Mouse (Mus musculus) myocyte (in vitro differentiated cells): ENCODE data around the gene Nubp1. TPM values are rescaled to one million over a fixed set of nuclear protein-coding genes. Genes with fewer than 3 reads are reported as not detected.

Experiments used
- H3K27me3 ChIP-seq: one replicate; pipeline ENCODE4 v1.6.1; 2011; ENCODE audit not compliant: control insufficient read depth, insufficient read depth, insufficient read length
- H3K36me3 ChIP-seq: one replicate; pipeline ENCODE4 v1.6.1; 2011; ENCODE audit not compliant: control insufficient read depth, insufficient read depth
- H3K4me2 ChIP-seq: one replicate; pipeline ENCODE4 v1.6.1; 2011; ENCODE audit warnings: low read depth, control low read depth
- H3K4me3 ChIP-seq: one replicate; pipeline ENCODE4 v1.5.1; 2011; ENCODE audit warnings: mild to moderate bottlenecking, control low read depth, moderate library complexity
- H3K79me2 ChIP-seq: one replicate; pipeline ENCODE4 v1.6.1; 2011; ENCODE audit not compliant: control insufficient read depth, insufficient read depth
- H3ac ChIP-seq: one replicate; pipeline ENCODE4 v1.6.1; 2011; ENCODE audit not compliant: control insufficient read depth, insufficient read length
- CEBPB ChIP-seq: IDR thresholded peaks from 2 replicates; pipeline ENCODE4 v1.6.1; 2011; ENCODE audit warnings: mild to moderate bottlenecking, moderate library complexity; ENCODE audit not compliant: poor library complexity, insufficient read depth, severe bottlenecking
- E2F4 ChIP-seq: IDR thresholded peaks from one replicate; pipeline ENCODE4 v1.6.1; 2011; ENCODE audit warnings: mild to moderate bottlenecking, control low read depth, moderate library complexity; ENCODE audit not compliant: insufficient read depth
- MAX ChIP-seq: IDR thresholded peaks from one replicate; pipeline ENCODE4 v1.6.1; 2011; ENCODE audit warnings: low read depth, mild to moderate bottlenecking, control low read depth
- MYOD1 ChIP-seq, 3 experiments: IDR thresholded peaks; one replicate each; pipeline ENCODE4 v1.6.1; 2011; ENCODE audit warnings: control low read depth in 2 of 3, low read depth in 2 of 3, mild to moderate bottlenecking in 2 of 3, moderate library complexity in 1 of 3; ENCODE audit not compliant: insufficient read length in 2 of 3, control insufficient read depth in 1 of 3
- MYOG ChIP-seq, 3 experiments: IDR thresholded peaks; one replicate each; pipeline ENCODE4 v1.6.1; 2011; ENCODE audit warnings: control low read depth in 2 of 3, low read depth in 2 of 3, mild to moderate bottlenecking in 2 of 3; ENCODE audit not compliant: insufficient read length in 2 of 3, control insufficient read depth in 1 of 3, insufficient read depth in 1 of 3
- POLR2A ChIP-seq: IDR thresholded peaks from one replicate; pipeline ENCODE4 v1.6.1; 2011; ENCODE audit warnings: low read depth, mild to moderate bottlenecking, control low read depth, moderate library complexity; ENCODE audit not compliant: insufficient read length
- POLR2AphosphoS2 ChIP-seq: IDR thresholded peaks from one replicate; pipeline ENCODE4 v1.6.1; 2011; ENCODE audit warnings: low read depth, control low read depth; ENCODE audit not compliant: insufficient read length
- REST ChIP-seq: IDR thresholded peaks from one replicate; pipeline ENCODE4 v1.6.1; 2011; ENCODE audit warnings: mild to moderate bottlenecking, control low read depth, moderate library complexity; ENCODE audit not compliant: insufficient read depth, insufficient read length
- SRF ChIP-seq: IDR thresholded peaks from one replicate; pipeline ENCODE4 v1.6.1; 2011; ENCODE audit warnings: low read depth; ENCODE audit not compliant: control insufficient read depth, insufficient read length
- TCF12 ChIP-seq: IDR thresholded peaks from one replicate; pipeline ENCODE4 v1.6.1; 2011; ENCODE audit warnings: mild to moderate bottlenecking, control low read depth; ENCODE audit not compliant: poor library complexity, insufficient read depth, severe bottlenecking
- TCF3 ChIP-seq: IDR thresholded peaks from one replicate; pipeline ENCODE4 v1.6.1; 2011; ENCODE audit warnings: low read depth, control low read depth; ENCODE audit not compliant: insufficient read length
- USF1 ChIP-seq: IDR thresholded peaks from one replicate; pipeline ENCODE4 v1.6.1; 2011; ENCODE audit warnings: low read depth, mild to moderate bottlenecking, control low read depth, moderate library complexity
- polyA plus RNA-seq: library from polyadenylated mRNA; unstranded; fragments of >200 nt; fragmentation: generic; extraction: Trizol; gene quantifications from one replicate; pipeline ENCODE4 v1.2.1, GENCODE M21; 2012; ENCODE audit warnings: missing spikeins

Gene Nubp1
- polyA plus RNA-seq, 1 experiment: 38.8 TPM

DNA sequence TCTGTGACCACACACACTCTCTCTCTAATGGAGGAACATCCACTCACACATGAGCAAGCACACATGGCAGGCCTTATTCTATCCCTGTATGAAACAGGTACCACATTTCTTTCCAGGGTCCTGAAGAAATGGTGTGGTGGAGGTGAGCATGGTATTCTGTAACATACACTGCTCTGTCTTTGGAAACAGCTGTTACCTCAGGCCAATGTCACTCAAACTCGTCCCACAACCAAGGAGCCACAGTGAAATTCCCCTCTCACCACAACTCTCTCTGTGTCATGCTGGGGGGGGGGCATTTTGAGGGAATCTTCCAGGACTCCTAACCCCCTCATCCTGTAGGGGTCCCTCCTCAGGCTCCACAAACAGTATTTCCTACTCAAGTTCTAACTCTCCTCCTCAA lies 20.2 kb downstream of the Nubp1 start:
- no peaks in the 10 kb centered on the region for H3K79me2 ChIP-seq
- TF ChIP-seq E2F4 (no peak), SRF (no peak), MYOD1 (IDR thresholded peaks at IDR 0.05; ENCODE audit: control insufficient read depth in 1 of 3, insufficient read length in 2 of 3, low read depth in 2 of 3) (peak in 2 of 3 experiments; percentile 38 to 77), REST (no peak), POLR2A (no peak), MYOG (IDR thresholded peaks at IDR 0.05; ENCODE audit: control insufficient read depth in 1 of 3, insufficient read depth in 1 of 3, insufficient read length in 2 of 3, low read depth in 2 of 3) (no peak)
- H3K4me3 ChIP-seq: no peak overlapping the region
- no peak overlapping the region for H3ac ChIP-seq
- no peaks in the 10 kb centered on the region for H3K36me3 ChIP-seq
- no peak overlapping the region for H3K4me2 ChIP-seq
- no peaks in the 10 kb centered on the region for H3K27me3 ChIP-seq

DNA sequence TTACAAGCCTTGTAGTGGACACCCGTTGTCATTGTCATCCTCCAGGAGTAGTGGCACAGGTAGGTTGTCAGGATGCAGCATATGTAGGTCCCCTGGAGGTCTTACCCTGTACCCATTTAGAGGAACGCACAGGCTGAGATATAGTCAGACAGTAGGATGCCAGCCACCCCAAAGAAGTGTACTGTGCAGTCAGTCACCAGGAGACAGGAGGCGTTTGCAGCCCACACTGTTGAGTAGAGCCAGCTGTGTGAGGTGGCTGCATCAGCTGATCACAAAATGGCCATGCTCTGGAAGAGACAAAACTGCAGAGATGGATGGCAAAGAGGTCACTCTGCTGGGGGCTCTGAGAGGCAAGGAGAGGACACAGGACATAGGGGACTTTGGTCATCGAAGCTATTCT lies 20.6 kb downstream of the Nubp1 start:
- Histone ChIP-seq H3K36me3 (no peaks in the 10 kb centered on the region), H3K4me3 (no peak overlapping the region), H3ac (no peak overlapping the region), H3K4me2 (no peak overlapping the region), H3K79me2 (no peaks in the 10 kb centered on the region), H3K27me3 (no peaks in the 10 kb centered on the region)
- TF ChIP-seq TCF12 (no peak), USF1 (no peak), SRF (no peak), MAX (no peak)

DNA sequence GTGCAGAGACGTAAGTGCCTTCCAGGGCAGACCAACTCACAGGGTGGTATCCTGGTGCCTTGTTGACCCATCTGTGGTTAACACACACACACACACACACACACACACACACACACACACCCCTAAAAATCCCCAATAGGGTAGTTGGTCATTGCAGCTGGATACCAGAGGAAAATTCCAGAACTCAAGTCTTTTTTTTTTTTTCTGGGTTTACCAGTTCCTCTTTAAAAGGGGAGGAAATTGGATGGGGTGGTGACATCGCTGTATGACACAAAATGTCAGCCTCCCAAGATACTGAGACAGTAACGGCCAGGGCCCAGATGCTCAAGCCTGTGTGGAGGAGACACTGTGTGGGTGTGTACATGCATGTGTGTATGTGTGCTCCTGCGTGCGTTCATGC lies 21.6 kb downstream of the Nubp1 start:
- Histone ChIP-seq H3K36me3 (no peaks in the 10 kb centered on the region), H3ac (no peak overlapping the region), H3K4me2 (no peak overlapping the region), H3K27me3 (no peaks in the 10 kb centered on the region), H3K4me3 (no peak overlapping the region), H3K79me2 (no peaks in the 10 kb centered on the region)
- no peak for TF ChIP-seq USF1

DNA sequence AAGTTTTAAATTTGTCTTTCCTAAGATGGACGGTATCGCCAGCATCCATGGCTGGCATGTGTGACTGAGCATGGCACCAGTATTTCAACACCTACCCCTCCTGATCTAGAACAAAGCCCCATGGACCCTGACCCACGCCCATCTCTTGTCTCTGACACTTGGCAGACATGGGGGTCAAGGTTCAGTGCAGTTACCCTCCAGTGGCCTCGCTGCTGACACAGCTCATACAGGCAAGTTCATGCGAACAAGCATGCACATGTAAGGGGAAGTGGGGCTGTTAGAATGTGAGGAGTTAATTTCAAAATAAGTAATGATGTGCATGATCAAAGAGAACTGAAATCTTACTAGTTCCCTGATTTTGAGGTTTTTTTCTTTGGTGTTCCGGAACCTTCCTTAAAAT lies 24.4 kb downstream of the Nubp1 start:
- Histone ChIP-seq H3K4me2 (no peak overlapping the region), H3K36me3 (no peaks in the 10 kb centered on the region), H3K4me3 (no peak overlapping the region), H3ac (no peak overlapping the region), H3K79me2 (no peaks in the 10 kb centered on the region), H3K27me3 (no peaks in the 10 kb centered on the region)
- no peak for TF ChIP-seq E2F4
- no peak for TF ChIP-seq MYOG (IDR thresholded peaks at IDR 0.05; ENCODE audit: control insufficient read depth in 1 of 3, insufficient read depth in 1 of 3, insufficient read length in 2 of 3, low read depth in 2 of 3)
- TF ChIP-seq SRF: no peak
- TF ChIP-seq POLR2AphosphoS2: no peak
- TF ChIP-seq POLR2A: no peak
- TF ChIP-seq REST: no peak
- no peak for TF ChIP-seq TCF3
- no peak for TF ChIP-seq MYOD1 (IDR thresholded peaks at IDR 0.05; ENCODE audit: control insufficient read depth in 1 of 3, insufficient read length in 2 of 3, low read depth in 2 of 3)
- no peak for TF ChIP-seq MAX
- TF ChIP-seq USF1: no peak
- TF ChIP-seq CEBPB: no peak
- TF ChIP-seq TCF12: no peak

DNA sequence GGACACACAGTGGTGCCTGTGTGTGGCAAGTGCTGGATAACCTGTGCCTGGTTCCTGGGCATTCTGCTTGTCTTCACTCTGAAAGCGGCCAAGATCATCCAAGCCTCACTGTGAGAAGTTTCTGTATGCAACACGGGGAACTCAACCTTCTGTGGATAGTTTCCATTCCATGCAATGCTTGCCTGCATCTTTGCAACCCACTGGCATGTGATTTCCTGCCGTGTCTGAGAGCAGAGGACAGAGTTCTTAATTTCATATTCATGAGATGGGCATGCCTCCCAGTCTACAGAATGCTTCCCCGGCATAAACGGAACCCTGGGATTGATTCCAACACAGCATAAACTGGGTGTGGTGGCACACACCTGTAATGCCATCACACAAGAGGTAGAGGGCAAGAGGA lies 26.3 kb downstream of the Nubp1 start:
- no peak overlapping the region for H3ac ChIP-seq

DNA sequence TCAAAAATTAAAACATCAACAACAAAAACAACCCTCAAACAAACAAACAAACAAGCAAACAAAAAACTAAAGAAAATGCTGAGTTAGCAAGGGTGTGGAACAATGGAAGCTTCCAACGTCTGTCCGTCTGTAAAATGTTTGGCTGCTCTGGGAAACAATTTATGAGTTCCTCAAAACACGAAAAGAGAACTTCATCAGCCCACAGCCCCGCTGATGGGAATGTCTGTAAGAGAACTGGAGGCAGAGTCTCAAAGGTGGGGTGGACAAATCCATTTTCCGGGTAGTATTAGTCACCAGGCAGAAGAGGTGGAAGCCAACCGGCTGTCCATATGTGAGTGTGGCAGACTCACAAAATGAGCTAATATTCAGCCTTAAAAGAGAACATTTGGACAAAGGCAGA lies 29.6 kb downstream of the Nubp1 start:
- no peaks in the 10 kb centered on the region for H3K27me3 ChIP-seq
- no peak for TF ChIP-seq CEBPB
- no peak for TF ChIP-seq USF1
- TF ChIP-seq TCF12: no peak
- TF ChIP-seq MYOD1 (IDR thresholded peaks at IDR 0.05; ENCODE audit: control insufficient read depth in 1 of 3, insufficient read length in 2 of 3, low read depth in 2 of 3): no peak
- TF ChIP-seq SRF: no peak
- TF ChIP-seq REST: no peak
- TF ChIP-seq MYOG (IDR thresholded peaks at IDR 0.05; ENCODE audit: control insufficient read depth in 1 of 3, insufficient read depth in 1 of 3, insufficient read length in 2 of 3, low read depth in 2 of 3): no peak
- TF ChIP-seq E2F4: no peak
- TF ChIP-seq MAX: no peak
- no peak for TF ChIP-seq POLR2A
- H3ac ChIP-seq: no peak overlapping the region
- H3K4me3 ChIP-seq: no peak overlapping the region
- H3K4me2 ChIP-seq: no peak overlapping the region
- H3K79me2 ChIP-seq: no peaks in the 10 kb centered on the region
- no peaks in the 10 kb centered on the region for H3K36me3 ChIP-seq

More for the DNA sequence above, 26.3 kb downstream of the Nubp1 start:
- H3K27me3 ChIP-seq: no peaks in the 10 kb centered on the region
- H3K79me2 ChIP-seq: no peaks in the 10 kb centered on the region
- H3K4me2 ChIP-seq: no peak overlapping the region
- no peak overlapping the region for H3K4me3 ChIP-seq
- no peak for TF ChIP-seq POLR2A
- TF ChIP-seq MYOG (IDR thresholded peaks at IDR 0.05; ENCODE audit: control insufficient read depth in 1 of 3, insufficient read depth in 1 of 3, insufficient read length in 2 of 3, low read depth in 2 of 3): no peak
- H3K36me3 ChIP-seq: no peaks in the 10 kb centered on the region
